Mouse (Mus musculus) small intestine, adult 2 months (tissue): ENCODE data around the gene Ric8a.

ENCODE experiments used
- CTCF ChIP-seq: fragments of 200-500 bp; IDR thresholded peaks from 2 replicates; pipeline ENCODE4 v1.5.1; 2012; ENCODE audit warnings: low read depth, mild to moderate bottlenecking, control low read depth, inconsistent platforms, low read length, moderate library complexity, mixed read lengths; ENCODE audit not compliant: insufficient replicate concordance, insufficient read length; ENCODE audit errors: extremely low read depth
- POLR2A ChIP-seq: fragments of 200-500 bp; IDR thresholded peaks from 2 replicates; pipeline ENCODE4 v1.6.1; 2012; ENCODE audit warnings: low read depth, mild to moderate bottlenecking, control low read depth, inconsistent platforms, low read length, moderate library complexity

- no peak for TF ChIP-seq CTCF
- TF ChIP-seq POLR2A, result no peak
Observed at GRCm38 (mm10) chr7:140860728-140861127, 4.0 kb downstream of the Ric8a start.
